Mouse (Mus musculus): ENCODE data around the gene Galnt4.

Galnt4 gene

DNA sequence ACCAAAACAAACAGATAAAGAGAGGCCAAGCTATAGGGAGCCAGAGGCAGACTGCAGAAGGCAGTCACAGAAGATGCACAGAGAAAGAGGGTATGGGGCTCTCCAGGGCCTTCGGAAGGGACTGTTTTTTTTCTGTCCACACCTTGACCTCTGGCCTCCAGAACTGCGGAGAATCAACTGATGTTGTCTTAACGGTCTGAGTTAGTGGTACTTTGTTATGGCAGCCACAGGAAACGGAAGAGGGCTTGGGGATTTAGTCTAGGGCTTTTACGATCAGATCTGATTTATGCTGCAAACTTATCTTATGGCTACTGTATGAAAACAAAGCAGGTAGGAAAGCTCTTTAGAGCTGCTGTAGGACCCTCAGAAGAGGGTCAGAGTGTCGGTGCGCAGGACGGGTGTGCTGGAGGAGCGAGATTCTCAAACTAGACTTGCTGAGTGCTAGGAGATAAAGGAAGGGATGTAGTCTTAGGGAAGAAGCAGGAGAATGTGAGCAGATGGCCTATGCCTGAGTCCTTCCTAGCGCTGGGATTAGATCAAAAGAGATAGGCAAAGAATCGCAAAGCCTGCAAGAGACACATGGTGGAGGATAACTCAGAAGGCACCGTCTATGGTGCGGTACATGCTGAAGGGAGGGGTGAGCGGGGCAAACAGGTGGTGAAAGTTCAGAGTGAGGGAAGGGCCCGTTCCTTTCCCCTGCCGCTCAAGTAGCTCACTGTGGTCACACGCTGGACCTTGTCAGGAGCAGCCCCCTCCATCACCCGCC lies 7.7 kb downstream of the Galnt4 start:
- DNase-seq: no peak

DNA sequence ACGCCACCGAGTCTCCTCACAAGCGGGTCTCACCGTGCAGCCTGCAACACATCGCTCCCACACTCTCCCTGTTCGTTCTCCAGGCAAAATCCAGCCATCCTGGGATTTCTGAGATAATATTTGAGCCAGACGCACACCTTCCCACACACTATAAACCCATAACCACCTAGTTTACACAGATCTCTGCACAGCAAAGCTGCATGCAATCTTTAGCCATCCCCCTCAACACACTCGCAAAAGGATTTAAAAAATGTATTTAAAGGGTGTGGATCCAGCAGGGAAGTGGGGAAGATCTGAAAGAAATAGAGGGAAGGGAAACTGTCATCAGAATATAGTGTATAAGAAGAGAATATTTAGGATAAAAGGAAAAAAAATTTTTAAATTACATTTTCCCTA lies 8.3 kb downstream of the Galnt4 start:
- no peak for DNase-seq

DNA sequence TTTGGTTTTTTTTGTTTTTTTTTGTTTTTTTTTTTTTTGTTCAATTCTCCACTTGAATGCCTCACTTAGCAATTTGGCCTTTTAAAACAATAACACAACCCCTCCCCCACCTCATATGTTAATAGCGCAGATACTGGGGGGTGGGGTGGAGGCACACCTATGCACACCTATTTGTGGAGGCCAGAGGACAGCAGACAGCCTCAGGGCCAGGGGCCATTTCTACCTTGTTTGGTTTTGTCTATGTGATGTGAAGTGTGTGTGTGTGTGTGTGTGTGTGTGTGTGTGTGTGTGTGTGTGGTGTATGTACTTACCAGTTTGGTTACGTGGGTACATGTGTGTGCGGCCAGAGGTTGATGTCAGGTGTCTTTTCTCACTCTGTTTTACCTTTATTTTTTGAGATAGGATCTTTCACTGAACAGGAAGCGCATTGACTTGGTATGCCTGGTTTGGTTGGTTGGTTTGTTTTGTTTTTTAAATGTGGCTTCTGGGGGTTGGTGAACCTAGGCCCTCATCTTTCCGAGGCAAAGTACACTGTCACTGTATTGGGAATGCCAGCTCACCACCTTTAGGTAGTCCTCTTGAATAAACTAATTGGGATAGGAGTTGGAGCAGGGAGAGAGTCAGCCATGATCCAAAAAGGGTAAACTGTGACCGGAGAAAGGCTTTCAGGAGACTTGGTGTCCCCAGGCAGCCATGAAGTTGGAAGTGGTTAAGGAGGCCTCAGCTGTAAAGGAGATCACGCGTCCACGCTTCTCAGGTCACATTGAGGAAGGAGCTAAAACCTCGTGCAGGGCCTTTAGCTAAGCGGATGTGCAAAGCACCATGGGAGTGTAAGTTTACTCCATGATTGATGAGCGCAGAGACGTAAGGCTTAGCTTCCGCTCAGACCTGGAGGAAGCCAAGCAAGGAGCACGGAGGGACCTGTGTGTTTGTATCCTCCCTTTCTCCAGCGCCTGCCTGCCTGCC lies 9.0 kb downstream of the Galnt4 start:
- DNase-seq: no peak

DNA sequence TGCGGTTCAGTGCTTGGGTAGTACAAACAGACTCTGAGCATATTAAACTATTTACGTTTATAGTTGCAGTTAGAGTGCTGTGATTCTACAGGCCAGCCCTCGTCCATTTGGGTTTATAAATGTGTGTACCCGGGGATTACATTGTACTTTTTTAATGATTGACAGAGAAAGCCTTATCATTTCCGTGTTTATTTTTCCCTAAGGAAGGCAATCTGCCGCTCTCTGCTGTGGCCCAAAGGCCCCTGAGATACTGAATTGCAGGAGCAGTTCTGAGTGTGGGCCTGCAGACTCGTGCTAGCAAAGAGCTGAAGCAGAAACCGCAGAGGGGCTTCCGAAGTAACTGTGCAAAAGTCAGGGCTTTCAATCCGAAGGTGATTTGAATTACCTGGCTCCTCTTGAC lies 9.9 kb downstream of the Galnt4 start:
- no peak for DNase-seq

DNA sequence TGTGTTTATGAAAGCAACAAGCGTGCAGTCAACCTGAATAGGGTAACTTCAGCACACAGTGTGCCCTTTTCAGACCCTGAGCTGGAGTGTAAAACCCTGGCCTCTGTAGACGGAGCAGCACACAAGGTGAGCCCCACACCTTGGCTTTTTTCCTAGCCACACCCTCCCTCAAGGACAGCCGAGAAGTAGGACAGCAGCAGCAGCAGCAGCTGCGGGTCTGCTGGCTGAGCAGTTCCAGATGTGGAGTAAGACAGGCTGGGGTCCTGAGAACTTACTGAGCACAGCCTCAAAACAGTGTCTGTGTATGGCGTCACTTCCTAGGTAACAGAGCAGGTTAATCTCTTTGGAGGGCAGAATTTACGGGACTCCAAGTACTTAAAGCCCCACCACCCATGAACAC lies 10.7 kb downstream of the Galnt4 start:
- DNase-seq: no peak

DNA sequence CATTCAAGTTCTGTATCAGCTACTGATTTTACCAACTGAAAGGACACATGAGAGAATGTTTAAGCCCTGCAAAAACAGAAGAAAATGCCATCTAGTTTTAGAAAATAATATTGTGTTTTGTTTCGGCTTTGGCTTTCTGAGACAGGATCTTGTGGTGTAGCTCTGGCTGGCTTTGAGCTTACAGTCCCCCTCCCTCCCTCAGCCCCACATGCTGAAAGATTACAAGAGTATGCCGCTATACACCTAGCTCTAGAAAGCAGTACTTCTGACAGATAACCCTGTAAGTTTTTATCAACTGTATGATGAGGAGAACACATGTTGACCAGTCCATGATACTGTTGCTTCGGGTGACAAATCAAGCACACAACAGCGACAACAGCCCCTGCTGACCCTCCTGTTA lies 11.5 kb downstream of the Galnt4 start:
- no peak for DNase-seq

DNA sequence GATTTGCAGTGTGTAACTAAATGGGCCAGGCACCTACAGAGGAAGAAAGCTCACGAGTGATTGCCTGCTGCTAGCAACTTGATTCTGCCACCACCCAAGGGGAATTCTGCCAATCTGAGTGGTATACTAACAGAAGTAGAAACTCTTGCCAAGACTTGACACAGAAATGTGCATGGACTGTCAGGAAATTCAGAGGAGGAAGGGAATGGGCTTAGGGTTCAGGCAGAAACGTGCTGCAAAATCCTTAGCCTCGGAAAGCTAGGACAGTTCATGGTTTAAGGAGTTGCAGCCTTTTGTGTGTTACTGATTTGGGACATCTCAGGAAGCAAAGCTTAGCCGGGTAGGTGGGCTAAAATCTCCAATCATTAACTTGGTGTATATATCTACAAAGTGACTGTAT lies 18.3 kb downstream of the Galnt4 start, which contains the start of gene Phxr2:
Gene Phxr2, minus strand, starts transcription at position 101 of the 400 bp plus-strand sequence.
- DNase-seq: no peak

DNA sequence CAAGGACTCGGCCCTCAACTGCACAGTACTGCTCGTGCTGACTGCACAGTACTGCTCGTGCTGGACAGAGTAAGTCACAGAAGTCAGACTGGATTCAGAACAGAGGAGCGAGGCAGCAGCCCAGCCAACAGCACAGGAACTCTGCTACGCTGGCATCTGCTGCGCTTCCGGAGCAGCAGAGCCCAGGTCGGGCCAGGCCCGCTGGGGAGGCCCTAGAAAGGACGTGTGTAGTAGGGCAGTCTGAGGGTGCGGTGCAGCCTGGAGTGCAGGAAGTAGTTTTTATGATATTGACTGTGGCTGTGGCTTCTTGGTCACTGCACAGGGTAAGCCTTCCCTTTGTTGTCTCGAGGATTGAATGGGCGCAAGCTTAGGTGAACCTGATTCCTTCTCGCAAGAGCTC lies 19.0 kb downstream of the Galnt4 start:
- peak; percentile 57 for DNase-seq

DNA sequence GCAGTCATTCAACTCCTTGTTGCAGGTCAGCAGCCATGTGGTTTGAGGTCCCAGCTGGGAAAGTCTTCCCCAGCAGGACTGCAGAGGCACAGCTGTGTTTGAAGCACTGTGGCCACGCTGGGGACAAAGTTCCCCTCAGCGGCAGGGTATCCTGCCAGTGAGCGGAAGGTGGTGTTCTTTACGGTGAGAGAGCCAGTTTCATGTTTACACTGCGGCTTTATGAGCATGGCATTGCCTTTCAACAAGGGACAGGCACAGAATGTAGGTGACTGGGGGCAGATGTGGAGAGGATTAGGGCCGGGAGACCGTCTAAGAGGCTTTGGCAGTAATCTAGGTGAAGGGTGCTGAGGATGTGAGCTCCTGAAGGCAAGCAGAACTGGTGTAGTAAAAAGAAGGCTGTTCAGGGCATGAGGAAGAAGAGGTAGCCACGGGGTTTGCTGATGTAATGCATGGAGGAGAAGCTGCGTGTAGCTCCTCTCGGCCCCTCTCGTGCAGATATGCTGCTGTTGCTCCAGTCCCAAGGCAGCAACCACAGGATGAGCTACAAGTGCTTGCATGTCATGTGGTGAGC lies 19.8 kb downstream of the Galnt4 start:
- peak; percentile 47 for DNase-seq

DNA sequence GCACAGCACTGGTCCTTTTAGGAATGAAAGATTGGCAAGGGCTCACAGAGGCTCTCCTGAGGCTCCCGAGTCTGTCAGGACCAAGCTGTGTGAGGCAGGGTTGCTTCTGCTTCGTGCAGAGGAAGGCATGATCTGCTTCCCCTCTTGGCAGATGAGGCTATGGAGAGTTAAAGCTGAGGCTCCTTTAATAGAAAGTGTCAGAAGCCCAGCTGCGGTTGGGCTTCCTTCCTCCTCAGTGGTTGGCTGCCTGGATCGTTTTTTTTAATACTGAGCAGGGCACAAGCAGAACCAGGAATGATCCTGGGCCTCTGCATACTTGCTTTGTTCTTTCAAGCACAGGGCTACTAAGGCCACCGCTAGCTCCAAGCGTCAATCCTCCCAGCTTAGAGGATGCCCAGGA lies 22.7 kb downstream of the Galnt4 start:
- peak; percentile 56 for DNase-seq

DNA sequence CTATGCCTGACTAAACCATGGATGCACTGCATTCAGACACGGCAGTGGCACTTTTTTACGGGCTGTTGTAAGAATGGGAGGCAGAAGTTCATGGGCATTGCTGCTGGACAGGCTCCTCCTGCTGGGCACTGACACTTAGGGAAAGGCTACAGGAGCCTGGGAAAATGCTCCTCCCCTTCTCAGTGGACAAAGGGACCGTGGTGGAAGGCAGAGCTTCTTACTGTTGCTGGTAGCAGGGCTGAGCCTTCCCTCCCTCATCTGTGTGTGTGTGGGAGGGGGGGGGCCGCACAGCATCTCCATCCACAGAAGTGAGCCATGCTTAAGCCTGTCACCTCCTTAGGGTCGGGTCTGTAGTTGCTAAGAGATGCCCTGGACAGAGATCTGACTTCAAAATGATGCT lies 23.3 kb downstream of the Galnt4 start:
- no peak for DNase-seq

DNA sequence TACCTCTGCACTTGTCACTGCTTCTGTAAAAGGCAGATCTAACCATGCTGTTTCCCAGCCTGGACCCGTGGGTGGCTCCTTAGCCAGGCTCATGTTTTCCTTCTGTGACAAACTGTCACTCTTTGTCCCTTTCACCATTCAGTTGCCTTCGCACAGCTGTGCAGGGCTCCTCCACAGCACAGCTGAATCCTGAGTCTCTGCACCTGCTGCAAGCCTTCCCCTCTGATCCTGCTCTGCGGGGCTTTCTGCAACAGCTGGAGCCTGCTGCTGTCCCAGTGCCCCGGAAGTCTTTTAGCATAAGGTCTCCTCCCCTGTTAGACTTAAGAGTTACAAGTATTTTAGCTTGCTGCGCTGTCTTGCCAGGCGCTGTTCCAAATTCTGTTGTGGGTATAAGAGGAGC lies 24.2 kb downstream of the Galnt4 start:
- DNase-seq: peak; percentile 47

DNA sequence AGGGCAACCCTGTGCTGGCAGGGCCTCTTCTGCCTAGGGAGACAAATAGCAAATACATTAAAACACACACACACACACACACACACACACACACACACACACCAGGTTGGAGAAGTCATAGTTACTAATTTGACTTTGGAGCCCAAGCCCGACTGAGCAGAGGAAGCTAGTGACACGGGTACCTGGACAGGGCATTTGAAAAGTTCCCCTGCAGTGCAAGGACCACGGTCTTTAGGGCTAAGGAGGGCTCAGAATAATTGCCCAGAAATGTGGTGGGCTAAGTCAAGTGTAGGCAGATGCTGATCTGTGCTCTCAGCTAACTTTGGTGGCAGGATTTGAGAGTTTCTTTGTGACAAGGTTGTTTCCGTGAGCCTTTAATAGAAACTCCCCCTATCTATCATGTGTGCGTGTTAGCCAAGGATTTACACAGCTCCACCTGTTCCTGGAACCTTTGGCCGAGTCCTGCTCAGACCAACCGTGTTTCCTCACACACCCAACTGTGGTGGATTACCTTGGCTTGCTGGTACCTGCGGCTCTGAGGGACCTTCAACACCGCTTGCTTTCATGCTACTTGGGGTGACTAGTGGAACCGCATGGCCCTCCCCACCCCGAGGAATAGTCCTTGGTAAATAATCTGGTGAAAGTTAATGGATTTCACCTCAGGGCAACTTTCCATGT lies 24.8 kb downstream of the Galnt4 start:
- DNase-seq: no peak

DNA sequence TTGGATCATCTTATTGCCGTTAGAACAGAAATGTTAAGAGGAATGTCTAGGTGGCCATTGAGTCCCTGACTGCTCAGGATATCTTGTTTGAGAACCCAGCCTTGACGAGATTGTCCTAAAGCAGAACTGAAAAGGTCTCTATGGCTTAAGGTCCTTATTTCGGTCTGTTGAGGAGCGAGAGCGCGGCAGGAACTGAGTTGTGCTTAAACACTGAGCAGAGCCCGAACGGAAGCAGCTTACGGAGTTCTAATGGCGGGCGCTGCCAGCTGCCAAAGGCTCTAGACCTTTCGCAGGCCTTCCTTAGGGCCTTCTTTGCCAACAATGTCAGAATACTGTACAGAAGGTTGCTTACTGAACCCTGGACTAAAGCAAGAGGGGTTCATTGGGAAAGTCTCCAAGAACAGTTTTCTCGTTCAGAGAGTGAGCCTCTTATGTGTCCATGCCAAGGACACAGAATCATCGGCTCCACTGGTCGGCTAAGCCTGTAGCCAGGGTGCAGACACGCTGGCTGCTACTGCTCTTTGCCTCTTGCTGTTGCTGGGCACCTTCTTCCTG lies 25.4 kb downstream of the Galnt4 start:
- no peak for DNase-seq

DNA sequence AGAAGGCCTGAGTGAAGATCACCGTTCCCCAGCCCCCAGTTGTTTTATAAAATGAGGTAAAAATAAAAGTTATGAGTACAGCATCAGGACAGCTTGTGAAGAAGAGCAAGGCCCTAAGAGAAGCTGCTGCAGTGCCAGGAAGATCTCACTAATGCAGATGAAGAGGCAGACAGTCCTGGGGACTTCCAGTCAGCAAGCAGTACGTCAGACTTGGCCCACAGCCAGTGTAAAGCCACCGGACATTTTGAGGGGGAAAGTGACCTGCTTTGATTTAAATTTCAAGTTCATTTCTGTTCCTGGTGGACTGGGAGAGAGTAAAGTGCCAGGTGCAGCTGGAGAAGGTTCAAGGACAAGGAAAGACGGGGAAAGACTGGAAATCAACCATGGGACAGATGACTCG lies 28.4 kb downstream of the Galnt4 start:
- DNase-seq: no peak

DNA sequence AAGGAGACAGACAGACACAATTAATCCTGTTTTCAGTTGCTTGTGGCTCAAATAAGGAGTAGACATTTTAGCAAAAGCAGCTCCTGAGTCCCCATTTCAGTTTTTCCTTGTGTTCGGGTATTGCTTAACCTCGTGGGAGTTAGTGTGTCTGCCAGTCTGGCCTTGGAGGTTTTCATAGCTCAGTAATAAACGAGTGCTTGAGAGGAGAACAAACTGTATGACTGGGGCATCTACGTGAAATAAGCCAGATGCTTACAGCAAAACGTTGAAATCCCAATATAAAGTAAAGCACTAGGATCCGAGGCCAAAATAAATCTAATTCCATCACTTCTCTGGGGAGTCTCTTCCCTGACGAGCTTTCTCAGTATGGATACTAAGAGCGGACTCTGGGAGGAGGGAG lies 37.7 kb downstream of the Galnt4 start:
- DNase-seq: no peak

DNA sequence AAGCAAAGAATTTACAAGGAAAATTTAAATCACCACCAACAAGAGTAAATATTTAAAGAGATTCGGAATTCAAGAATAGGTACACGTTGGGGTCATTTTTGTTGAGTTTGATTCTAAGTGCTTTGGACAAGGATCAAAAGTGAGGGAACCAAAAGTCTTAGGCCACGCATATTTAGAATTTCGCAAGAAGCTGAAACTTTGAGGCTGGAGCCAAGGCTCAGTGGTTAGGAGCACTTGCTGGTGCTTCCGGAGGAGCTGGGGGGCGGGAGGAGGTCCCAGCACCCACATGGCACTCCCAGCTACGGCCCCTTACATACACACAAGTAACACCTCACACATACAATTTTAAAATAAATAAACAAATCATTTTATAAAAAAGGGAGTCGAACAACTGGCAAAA lies 38.6 kb downstream of the Galnt4 start:
- peak; percentile 55 for DNase-seq

DNA sequence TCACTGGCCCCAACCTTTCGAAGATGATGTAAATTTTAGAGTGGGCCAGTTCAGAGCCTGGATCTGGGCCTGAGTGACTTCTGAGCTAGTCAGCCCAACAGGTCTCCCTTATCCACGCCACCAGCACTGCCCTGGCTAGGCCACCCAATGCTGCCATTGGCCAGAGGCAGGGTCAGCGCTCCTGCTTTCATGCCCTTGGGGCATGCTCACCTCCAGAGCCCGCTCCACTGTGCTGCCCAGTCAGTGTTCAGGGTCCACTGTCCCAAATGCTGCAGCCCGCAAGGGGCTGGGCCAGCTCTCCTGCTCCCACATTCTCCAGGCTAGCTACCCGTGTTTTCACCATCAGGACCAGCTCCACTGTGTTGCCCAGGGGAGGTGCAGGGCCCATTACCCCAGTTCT lies 42.1 kb downstream of the Galnt4 start:
- no peak for DNase-seq

DNA sequence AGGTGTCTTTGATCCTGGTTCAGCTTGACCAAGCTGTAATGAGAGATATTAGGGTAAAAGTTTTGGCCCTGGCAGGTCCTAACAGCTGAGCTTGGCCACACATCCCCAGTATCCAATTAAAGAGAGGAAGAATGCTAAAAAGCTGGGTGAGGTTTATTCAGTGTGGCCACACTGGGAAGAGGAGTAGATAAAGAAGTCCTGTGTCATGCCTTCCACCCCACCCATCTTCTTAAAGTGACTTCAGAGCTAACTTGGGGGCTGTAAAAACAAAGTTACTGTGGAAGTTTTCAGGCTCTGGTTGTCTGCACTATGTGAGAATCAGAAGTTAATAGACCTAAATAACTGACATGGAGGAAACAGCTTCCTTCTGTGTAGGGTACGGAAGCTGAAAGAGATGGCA lies 43.6 kb downstream of the Galnt4 start:
- DNase-seq: no peak

DNA sequence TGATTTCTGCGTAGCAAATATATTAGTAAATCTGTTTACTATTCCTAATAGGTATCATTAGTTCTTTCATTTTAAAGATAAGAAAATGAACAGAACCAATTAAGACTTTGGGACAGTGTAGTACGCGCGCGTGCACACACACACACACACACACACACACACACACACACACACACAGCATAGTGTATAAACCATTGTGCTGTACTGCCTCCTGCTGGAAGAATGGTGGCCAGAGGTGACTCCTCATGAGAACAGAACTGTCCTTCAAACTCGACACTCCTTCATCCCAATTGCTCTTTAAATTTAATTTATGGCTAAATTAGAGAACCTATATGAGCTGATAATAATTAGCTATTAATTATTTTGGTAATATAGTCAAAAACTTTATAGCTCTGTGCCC lies 44.1 kb downstream of the Galnt4 start:
- DNase-seq: peak; percentile 87

DNA sequence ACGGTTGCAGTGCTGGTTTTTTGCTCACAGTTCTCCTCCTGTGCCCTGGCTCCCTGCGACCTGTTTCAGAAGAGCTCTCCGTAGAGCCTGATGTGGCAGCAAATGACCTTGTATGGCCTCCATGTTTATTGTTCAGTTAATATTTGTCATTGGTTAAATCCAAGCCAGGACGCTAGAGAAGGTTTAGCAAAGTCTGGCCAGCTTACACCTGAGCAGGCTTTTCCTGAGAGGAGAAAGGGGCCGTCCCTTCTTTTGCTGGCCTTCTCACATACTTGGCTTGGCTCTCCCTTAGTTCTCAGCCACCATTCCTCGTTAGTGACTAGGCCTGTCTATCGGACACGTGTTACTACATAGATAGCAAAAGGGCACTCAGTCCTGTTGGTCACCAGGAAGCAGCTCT lies 46.7 kb downstream of the Galnt4 start:
- no peak for DNase-seq

DNA sequence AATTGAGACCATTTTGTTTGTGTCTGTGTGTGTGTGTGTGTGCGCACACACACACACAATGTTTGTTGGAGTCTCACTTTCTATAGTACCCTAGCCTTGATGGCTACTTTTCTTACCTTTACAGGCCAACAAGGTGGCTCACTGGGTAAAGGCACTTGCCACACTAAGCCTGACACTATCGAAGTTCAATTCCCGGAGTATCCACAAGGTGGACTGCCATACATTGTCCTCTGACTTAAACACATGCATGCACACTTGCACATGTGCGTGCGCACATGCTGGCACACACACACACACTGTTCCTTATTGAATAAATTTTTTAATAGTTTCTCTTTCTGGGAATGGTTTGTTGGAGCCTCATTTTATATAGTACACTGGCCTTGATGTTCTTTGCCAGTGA lies 48.8 kb downstream of the Galnt4 start:
- DNase-seq: no peak

DNA sequence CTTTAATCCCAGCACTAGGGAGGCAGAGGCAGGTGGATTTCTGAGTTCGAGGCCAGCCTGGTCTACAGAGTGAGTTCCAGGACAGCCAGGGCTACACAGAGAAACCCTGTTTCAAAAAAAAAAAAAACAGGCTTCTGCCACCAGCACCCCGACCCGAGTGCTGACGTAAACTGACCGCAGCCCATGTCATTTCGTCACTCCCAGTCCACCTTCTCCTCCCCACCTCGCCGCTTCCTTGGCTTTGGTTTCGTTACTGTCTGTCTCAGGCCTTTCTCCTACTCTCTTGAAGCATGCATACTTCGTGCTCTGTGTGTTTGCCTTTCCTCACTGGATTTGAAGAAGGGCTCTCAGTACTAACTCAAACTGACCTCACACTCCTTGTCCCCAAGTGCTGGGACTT lies 49.7 kb downstream of the Galnt4 start:
- peak; percentile 26 for DNase-seq

Measured in lung, postnatal 36 days (tissue).